26 mouse cellular contexts compared by ENCODE assay signal in the genomic region with DNA sequence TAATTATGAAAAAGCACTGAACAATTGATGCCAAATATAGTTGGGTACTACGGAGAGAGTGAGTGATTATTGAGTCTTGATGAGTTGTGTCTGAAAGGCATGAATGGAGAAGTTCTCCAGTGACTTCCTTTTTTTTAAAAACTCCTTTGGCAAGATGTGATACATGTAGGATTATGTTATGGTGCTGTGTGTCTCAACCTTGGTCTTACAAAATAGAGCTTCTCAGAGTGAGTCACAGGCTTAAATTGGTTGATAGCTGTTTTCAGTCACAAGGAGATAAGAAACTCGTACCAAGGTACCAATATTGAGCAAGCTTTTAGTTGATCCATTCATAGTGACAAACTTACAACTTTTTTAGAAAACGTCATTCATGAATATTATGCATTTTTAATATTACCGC.
A peak's percentile ranks its signal among the peaks of the same experiment; 100 is the strongest.
DNase-seq lines count a peak whose midpoint lies in the region; ATAC-seq and TF ChIP-seq lines count a peak whose summit lies in the region.
"Had no signal": no experiment of that assay in that cellular context is flagged by ENCODE, and none has a peak within 500 bp of the region (broad histone marks: within the 10 kb centered on the region; RNA-seq: fewer than 3 reads in every experiment).

No protein-coding gene starts in this region.

- H3K27ac ChIP-seq in liver, postnatal 0 days (ENCODE audit: low read depth) = no peak overlapping the region
- no peak overlapping the region for H3K27ac ChIP-seq in liver, embryonic 11.5 days (ENCODE audit: low read depth, low read length)
- H3K27ac ChIP-seq: embryonic facial prominence, embryonic 10.5 days; embryonic facial prominence, embryonic 15.5 days; forebrain, embryonic 12.5 days; kidney, embryonic 15.5 days; left cerebral cortex, adult 2 months; limb, embryonic 12.5 days; midbrain, embryonic 12.5 days; neural tube, embryonic 13.5 days; stomach, embryonic 15.5 days had no signal

- 63% methylated on average over 4 of the region's 4 CpGs for WGBS in liver, postnatal 0 days (ENCODE audit: insufficient replicate concordance)
- WGBS in liver, embryonic 11.5 days = 79% methylated on average over 4 of the region's 4 CpGs

- no peaks in the 10 kb centered on the region for H3K36me3 ChIP-seq in liver, postnatal 0 days (replicated peaks; ENCODE audit: insufficient read depth, low read length)
- no peaks in the 10 kb centered on the region for H3K36me3 ChIP-seq in liver, embryonic 11.5 days (ENCODE audit: control insufficient read depth, insufficient read depth, low read length)
- H3K36me3 ChIP-seq: embryonic facial prominence, embryonic 10.5 days; embryonic facial prominence, embryonic 15.5 days; forebrain, embryonic 12.5 days; kidney, embryonic 15.5 days; limb, embryonic 12.5 days; midbrain, embryonic 12.5 days; neural tube, embryonic 13.5 days; stomach, embryonic 15.5 days had no signal

- H3K9me3 ChIP-seq in liver, postnatal 0 days (ENCODE audit: low read length) = no peaks in the 10 kb centered on the region
- no peaks in the 10 kb centered on the region for H3K9me3 ChIP-seq in liver, embryonic 11.5 days (ENCODE audit: control insufficient read depth, low read length)
- H3K9me3 ChIP-seq: embryonic facial prominence, embryonic 10.5 days; embryonic facial prominence, embryonic 15.5 days; forebrain, embryonic 12.5 days; kidney, embryonic 15.5 days; limb, embryonic 12.5 days; megakaryocyte, embryonic 14.5 days; midbrain, embryonic 12.5 days; neural tube, embryonic 13.5 days; stomach, embryonic 15.5 days had no signal

- no peak overlapping the region for H3K4me3 ChIP-seq in liver, postnatal 0 days (ENCODE audit: low read depth, low read length)
- no peak overlapping the region for H3K4me3 ChIP-seq in liver, embryonic 11.5 days (ENCODE audit: low read depth, low read length)
- H3K4me3 ChIP-seq: embryonic facial prominence, embryonic 10.5 days; embryonic facial prominence, embryonic 15.5 days; forebrain, embryonic 12.5 days; kidney, embryonic 15.5 days; left cerebral cortex, adult 2 months; limb, embryonic 12.5 days; megakaryocyte, embryonic 14.5 days; midbrain, embryonic 12.5 days; neural tube, embryonic 13.5 days; stomach, embryonic 15.5 days had no signal

- H3K9ac ChIP-seq in liver, postnatal 0 days (replicated peaks) = no peak overlapping the region
- no peak overlapping the region for H3K9ac ChIP-seq in liver, embryonic 11.5 days (ENCODE audit: low read depth, low read length)
- H3K9ac ChIP-seq: embryonic facial prominence, embryonic 15.5 days; forebrain, embryonic 12.5 days; forebrain, postnatal 0 days; kidney, embryonic 15.5 days; limb, embryonic 12.5 days; midbrain, embryonic 12.5 days; neural tube, embryonic 13.5 days; stomach, embryonic 15.5 days had no signal

- H3K27me3 ChIP-seq in liver, postnatal 0 days (ENCODE audit: insufficient read depth, low read length) = no peaks in the 10 kb centered on the region
- H3K27me3 ChIP-seq in liver, embryonic 11.5 days (replicated peaks; ENCODE audit: control insufficient read depth, insufficient read depth, low read length) = no peaks in the 10 kb centered on the region
- H3K27me3 ChIP-seq: embryonic facial prominence, embryonic 15.5 days; forebrain, embryonic 12.5 days; kidney, embryonic 15.5 days; limb, embryonic 12.5 days; megakaryocyte, embryonic 14.5 days; midbrain, embryonic 12.5 days; neural tube, embryonic 13.5 days; stomach, embryonic 15.5 days had no signal

- ATAC-seq in liver, postnatal 0 days = peak; percentile 70
- ATAC-seq in liver, embryonic 11.5 days (replicated peaks; ENCODE audit: low FRiP score) = no peak
- ATAC-seq in hematopoietic stem cell, adult 5-6 weeks (replicated peaks in 1 of 2; ENCODE audit: insufficient read depth in 1 of 2, low FRiP score in 2 of 2, low TSS enrichment in 1 of 2, low read depth in 1 of 2, poor library complexity in 2 of 2, severe bottlenecking in 2 of 2) = peak; percentile 53 to 83; a peak in 2 of 4 replicates
- peak; percentile 87 for ATAC-seq in neutrophil, adult 5-6 weeks (ENCODE audit: extremely low read depth, insufficient number of reproducible peaks, low FRiP score, poor library complexity, severe bottlenecking)
- ATAC-seq: forebrain, postnatal 0 days; hindbrain, embryonic 16.5 days had no signal

- no peak for TF ChIP-seq EP300 in liver, postnatal 0 days (IDR thresholded peaks at IDR 0.05; ENCODE audit: low read depth)

- H3K4me2 ChIP-seq in liver, postnatal 0 days (ENCODE audit: low read depth, low read length) = no peak overlapping the region
- H3K4me2 ChIP-seq in liver, embryonic 11.5 days = no peak overlapping the region
- H3K4me2 ChIP-seq: embryonic facial prominence, embryonic 15.5 days; forebrain, embryonic 12.5 days; kidney, embryonic 15.5 days; limb, embryonic 12.5 days; midbrain, embryonic 12.5 days; neural tube, embryonic 13.5 days; stomach, embryonic 15.5 days had no signal

- TF ChIP-seq CTCF in liver, postnatal 0 days (IDR thresholded peaks at IDR 0.05; ENCODE audit: low read depth) = no peak

- no peak for DNase-seq in liver, postnatal 0 days
- no peak for DNase-seq in liver, embryonic 11.5 days (ENCODE audit: low spot score)
- peak; percentile 2 for DNase-seq in MEL-GATA-1-ER (ENCODE audit: extremely low read depth, low read depth)
- no peak for DNase-seq in spleen, adult 18-20 months
- no peak for DNase-seq in adrenal gland, adult 8-10 months
- DNase-seq: cerebellum, adult 11 months; cerebellum, adult 9-11 months; forebrain, postnatal 0 days; heart, postnatal 14 days; kidney, adult 18-20 months; kidney, postnatal 25 days; lung, adult 2 months; thymus, postnatal 25 days had no signal

- no peaks in the 10 kb centered on the region for H3K4me1 ChIP-seq in liver, postnatal 0 days (ENCODE audit: insufficient read depth)
- H3K4me1 ChIP-seq in liver, embryonic 11.5 days (replicated peaks; ENCODE audit: control insufficient read depth, insufficient read depth, low read length) = no peaks in the 10 kb centered on the region
- H3K4me1 ChIP-seq: embryonic facial prominence, embryonic 10.5 days; embryonic facial prominence, embryonic 15.5 days; forebrain, embryonic 12.5 days; kidney, embryonic 15.5 days; limb, embryonic 12.5 days; megakaryocyte, embryonic 14.5 days; midbrain, embryonic 12.5 days; neural tube, embryonic 13.5 days; stomach, embryonic 15.5 days had no signal
